Comparison of ENCODE assay signal across 8 mouse cellular contexts in the genomic region with DNA sequence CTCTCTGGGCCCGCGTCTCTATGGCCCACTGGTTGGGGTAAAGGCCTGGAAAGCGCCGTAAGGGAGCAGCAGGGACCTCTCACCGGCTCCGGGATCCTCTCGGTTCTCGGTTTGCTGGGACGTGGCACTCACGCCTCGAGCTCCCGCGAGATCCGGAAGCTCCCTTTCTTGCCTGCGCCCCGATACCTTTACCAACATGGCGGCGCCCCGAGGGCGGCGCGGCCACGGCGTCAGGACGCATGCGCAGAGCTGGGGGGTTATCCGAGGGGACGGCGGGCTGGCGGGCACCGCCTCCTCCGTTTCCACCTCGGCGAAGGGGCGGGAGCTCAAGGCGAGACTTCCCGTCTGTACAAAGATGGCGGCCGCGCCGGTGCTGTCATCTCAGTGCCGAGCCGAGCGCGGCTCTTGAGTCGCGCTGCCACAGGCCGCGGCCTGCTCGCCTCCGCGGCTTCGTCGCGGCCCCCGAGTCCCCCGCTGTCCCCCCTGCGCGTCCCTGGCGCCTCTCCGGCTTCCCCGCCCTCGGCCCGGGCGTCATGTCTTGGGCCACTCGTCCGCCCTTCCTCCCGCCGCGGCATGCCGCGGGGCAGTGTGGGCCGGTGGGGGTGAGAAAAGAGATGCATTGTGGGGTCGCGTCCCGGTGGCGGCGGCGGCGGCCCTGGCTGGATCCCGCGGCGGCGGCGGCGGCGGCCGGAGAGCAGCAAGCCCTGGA. TPM values are rescaled to one million over a fixed set of nuclear protein-coding genes. Genes with fewer than 3 reads are reported as not detected.
DNase-seq lines count a peak whose midpoint lies in the region; ATAC-seq and TF ChIP-seq lines count a peak whose summit lies in the region.

A gene (minus strand): TSS at position 218 of the 709 bp plus-strand sequence.
A gene (plus strand): TSS at position 348 of the 709 bp plus-strand sequence.

- peaks cover 75% of the 10 kb centered on the region for H3K4me1 ChIP-seq in hindbrain, embryonic 10.5 days (replicated peaks)
- H3K4me1 ChIP-seq in lung, postnatal 0 days (ENCODE audit: insufficient read depth, low read depth, low read length): peaks cover 36% of the 10 kb centered on the region

- H3K27me3 ChIP-seq in hindbrain, embryonic 10.5 days (ENCODE audit: insufficient read depth, poor library complexity, severe bottlenecking): no peaks in the 10 kb centered on the region
- no peaks in the 10 kb centered on the region for H3K27me3 ChIP-seq in lung, postnatal 0 days (replicated peaks; ENCODE audit: insufficient read depth, low read length)

- no peak for TF ChIP-seq CTCF in lung, postnatal 0 days (IDR thresholded peaks at IDR 0.05)

- peaks cover 63% of the 10 kb centered on the region for H3K36me3 ChIP-seq in hindbrain, embryonic 10.5 days
- H3K36me3 ChIP-seq in lung, postnatal 0 days (ENCODE audit: insufficient read depth, low read length): peaks cover 22% of the 10 kb centered on the region

- peak within 1 kb of the TSS; percentile 91 for H3K9ac ChIP-seq in lung, postnatal 0 days (replicated peaks; ENCODE audit: low read depth)

- under 1% methylated on average over 88 of the region's 88 CpGs for WGBS in hindbrain, embryonic 10.5 days
- WGBS in lung, postnatal 0 days: 0% methylated on average over 51 of the region's 88 CpGs

- TF ChIP-seq EP300 in lung, postnatal 0 days (IDR thresholded peaks at IDR 0.05): peak; percentile 77

- peak; percentile 99 for DNase-seq in MN1 (ENCODE audit: low spot score)
- peak; percentile 98 for DNase-seq in cerebellum, adult 9-10 months
- peak; percentile 100 for DNase-seq in hindbrain, embryonic 10.5 days (ENCODE audit: low spot score)
- peak; percentile 98 for DNase-seq in layer of hippocampus, adult 9-11 months
- peak; percentile 98 for DNase-seq in lung, postnatal 0 days (ENCODE audit: low spot score)
- peak; percentile 100 for DNase-seq in ovary, postnatal 14 days (ENCODE audit: low spot score)
- peak; percentile 100 for DNase-seq in thymus, postnatal 14 days

- peak; percentile 72 for ATAC-seq in frontal cortex, adult (ENCODE audit: low TSS enrichment)
- peak; percentile 85 for ATAC-seq in lung, postnatal 0 days

- peak within 1 kb of the TSS; percentile 89 for H3K4me2 ChIP-seq in lung, postnatal 0 days (replicated peaks; ENCODE audit: low read depth, low read length)

- H3K27ac ChIP-seq in hindbrain, embryonic 10.5 days: peak within 1 kb of the TSS; percentile 99
- peak within 1 kb of the TSS; percentile 98 for H3K27ac ChIP-seq in lung, postnatal 0 days (ENCODE audit: low read length)

- no peaks in the 10 kb centered on the region for H3K9me3 ChIP-seq in hindbrain, embryonic 10.5 days
- no peaks in the 10 kb centered on the region for H3K9me3 ChIP-seq in lung, postnatal 0 days (ENCODE audit: low read length)

- peak within 1 kb of the TSS; percentile 74 for H3K4me3 ChIP-seq in hindbrain, embryonic 10.5 days
- peak within 1 kb of the TSS; percentile 94 for H3K4me3 ChIP-seq in lung, postnatal 0 days (ENCODE audit: low read depth, low read length)

RNA-seq across cellular contexts. Expression of the first gene that starts in this region (rescaled TPM):
- 188 and 197 TPM in 2 replicates for polyA plus RNA-seq in hindbrain, embryonic 10.5 days (2016; fragmentation: Nextera tagmentation; extraction: Ambion mirVana)
- 130 and 131 TPM in 2 replicates for polyA plus RNA-seq in lung, postnatal 0 days (2015; fragmentation: Nextera tagmentation; extraction: Ambion mirVana)

RNA-seq across cellular contexts. Expression of the second gene that starts in this region (rescaled TPM):
- 49.1 and 56.4 TPM in 2 replicates for polyA plus RNA-seq in hindbrain, embryonic 10.5 days (2016; fragmentation: Nextera tagmentation; extraction: Ambion mirVana)
- 35.0 and 35.7 TPM in 2 replicates for polyA plus RNA-seq in lung, postnatal 0 days (2015; fragmentation: Nextera tagmentation; extraction: Ambion mirVana)

Comparison
In these comparisons a context has a peak if more than half of its experiments do, and no peak if none do; other contexts are left out.
1. Peak in every context shown above with its lines: DNase-seq, ATAC-seq, H3K4me3 ChIP-seq and H3K27ac ChIP-seq.